Mouse (Mus musculus) megakaryocyte, embryonic 14.5 days (primary cell): ENCODE results near the gene Chmp3. TPM values are rescaled to one million over a fixed set of nuclear protein-coding genes. Genes with fewer than 3 reads are reported as not detected.

Experiments
- H3K27me3 ChIP-seq: replicated peaks from 2 replicates; pipeline ENCODE3; 2012; ENCODE audit warnings: inconsistent platforms
- H3K36me3 ChIP-seq: replicated peaks from 2 replicates; pipeline ENCODE3; 2012; ENCODE audit warnings: low read length, inconsistent platforms, mixed read lengths
- H3K4me1 ChIP-seq: 2 replicates; pipeline ENCODE4 v1.6.1; 2012; ENCODE audit warnings: inconsistent platforms
- H3K4me3 ChIP-seq: replicated peaks from 2 replicates; pipeline ENCODE3; 2012; ENCODE audit warnings: moderate library complexity, mild to moderate bottlenecking, inconsistent platforms
- H3K9me3 ChIP-seq: 2 replicates; pipeline ENCODE4 v1.6.1; 2012; ENCODE audit warnings: inconsistent platforms
- FLI1 ChIP-seq: IDR thresholded peaks from 2 replicates; pipeline ENCODE4 v1.6.1; 2012; ENCODE audit warnings: low read length, inconsistent platforms, mixed read lengths
- GATA1 ChIP-seq: IDR thresholded peaks from 3 replicates; pipeline ENCODE4 v1.6.1; 2012; ENCODE audit warnings: mixed read lengths, low read length, inconsistent platforms, borderline replicate concordance
- polyA plus RNA-seq: library from polyadenylated mRNA; stranded (reverse); fragments of >175 nt; gene quantifications from 2 replicates; pipeline ENCODE4 v1.2.3, GENCODE M21; 2012; ENCODE audit warnings: low replicate concordance; ENCODE audit not compliant: insufficient read depth

Chmp3 gene
- polyA plus RNA-seq, 1 experiment, result 33.8 TPM

- Histone ChIP-seq H3K27me3 (no peaks in the 10 kb centered on the region), H3K4me3 (peak overlapping the region; percentile 98), H3K4me1 (peaks cover 39% of the 10 kb centered on the region), H3K36me3 (peaks cover 50% of the 10 kb centered on the region), H3K9me3 (no peaks in the 10 kb centered on the region)
- no peak for TF ChIP-seq FLI1
- TF ChIP-seq GATA1, result no peak
Measured at GRCm38 (mm10) chr6:71631196-71631595, 87.6 kb downstream of the Chmp3 start.

DNA sequence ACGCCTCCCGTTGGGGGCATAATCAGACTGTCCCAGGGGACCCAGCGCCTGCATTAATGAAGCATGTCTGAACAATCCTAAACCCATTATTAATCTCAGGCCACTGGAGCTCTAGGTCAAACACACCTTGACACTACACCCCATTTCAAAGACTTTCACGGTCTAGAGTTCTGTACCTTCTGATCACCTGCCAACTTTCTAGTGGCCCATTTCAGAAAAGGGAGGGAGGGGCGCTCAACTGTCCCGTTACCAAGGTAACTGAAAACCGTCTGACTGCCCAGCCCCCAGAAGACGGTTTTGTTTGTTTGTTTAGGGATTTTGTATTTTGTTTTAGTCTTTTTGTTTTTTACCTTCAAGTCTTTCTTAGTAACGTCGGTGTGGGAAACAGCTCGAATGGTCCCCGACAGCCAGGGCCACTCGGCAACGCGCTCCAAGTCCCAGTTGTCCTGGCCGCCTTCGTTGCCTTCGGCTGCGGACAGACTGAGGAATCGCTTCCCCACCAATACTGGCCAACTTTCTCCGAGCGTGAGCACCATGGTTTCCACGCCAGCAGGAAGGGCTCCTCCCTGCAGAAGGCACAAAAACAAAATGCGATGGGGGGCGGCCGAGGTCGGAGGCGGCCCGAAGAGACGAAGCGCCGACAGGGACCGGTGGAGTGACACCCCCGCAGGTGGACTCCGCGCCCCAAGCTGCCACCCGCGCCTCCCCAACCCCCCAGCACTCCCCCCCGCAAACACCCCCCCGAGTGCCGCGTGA, 88.3 kb downstream of the Chmp3 start:
- Histone ChIP-seq H3K9me3 (0 out of 2 replicates have a peak, but pooled peaks cover under 1% of the 10 kb centered on the region), H3K4me1 (peaks cover 39% of the 10 kb centered on the region), H3K4me3 (peak overlapping the region; percentile 98), H3K36me3 (peaks cover 44% of the 10 kb centered on the region), H3K27me3 (peaks cover 2% of the 10 kb centered on the region)
- TF ChIP-seq FLI1, result no peak
- TF ChIP-seq GATA1, result no peak

Other genes starting within 250 kb of the Chmp3 start
- 0.19 TPM in 1 of 2 replicates, not detected in the other for gene Smyd1, start 221.6 kb upstream of the Chmp3 start, polyA plus RNA-seq
- gene Cd8b1, start 221.0 kb upstream of the Chmp3 start, polyA plus RNA-seq, result not detected in 2 replicates
- not detected in 2 replicates for gene Cd8a, start 170.4 kb upstream of the Chmp3 start, polyA plus RNA-seq
- 1.7 and 2.0 TPM in 2 replicates for gene Rmnd5a, start 103.2 kb upstream of the Chmp3 start, polyA plus RNA-seq
- gene Rnf103, start 49.9 kb upstream of the Chmp3 start, polyA plus RNA-seq, result 7.3 and 27.6 TPM in 2 replicates
- gene Kdm3a, start 89.2 kb downstream of the Chmp3 start, polyA plus RNA-seq, result 0.83 and 6.5 TPM in 2 replicates
- gene Reep1, start 163.8 kb downstream of the Chmp3 start, polyA plus RNA-seq, result 1.6 TPM in 1 of 2 replicates, not detected in the other